Mouse (Mus musculus): Measurements from ENCODE around the gene Sertad4.

Gene Sertad4

GRCm38 (mm10) chr1:192851640-192852039, 3.9 kb downstream of the Sertad4 start:
- DNase-seq (ENCODE audit: low spot score), result no peak

GRCm38 (mm10) chr1:192851126-192851525, 4.4 kb downstream of the Sertad4 start:
- DNase-seq (ENCODE audit: low spot score), result no peak

- no peak for DNase-seq (ENCODE audit: low spot score)
These were observed 5.9 kb downstream of the Sertad4 start for GRCm38 (mm10) chr1:192849616-192850015.

GRCm38 (mm10) chr1:192847254-192847653, 8.3 kb downstream of the Sertad4 start:
- no peak for DNase-seq (ENCODE audit: low spot score)

GRCm38 (mm10) chr1:192841094-192841813, 14.3 kb downstream of the Sertad4 start:
- no peak for DNase-seq (ENCODE audit: low spot score)

GRCm38 (mm10) chr1:192840655-192841054, 14.9 kb downstream of the Sertad4 start:
- DNase-seq (ENCODE audit: low spot score), result no peak

GRCm38 (mm10) chr1:192835211-192835681, 20.3 kb downstream of the Sertad4 start:
- DNase-seq (ENCODE audit: low spot score), result no peak

- DNase-seq (ENCODE audit: low spot score), result no peak
These were observed 21.0 kb downstream of the Sertad4 start for GRCm38 (mm10) chr1:192834361-192835210.

GRCm38 (mm10) chr1:192833586-192833985, 22.0 kb downstream of the Sertad4 start:
- DNase-seq (ENCODE audit: low spot score), result no peak

GRCm38 (mm10) chr1:192833097-192833496, 22.5 kb downstream of the Sertad4 start:
- DNase-seq (ENCODE audit: low spot score), result no peak

- no peak for DNase-seq (ENCODE audit: low spot score)
These were observed 23.2 kb downstream of the Sertad4 start for GRCm38 (mm10) chr1:192832338-192832737.

GRCm38 (mm10) chr1:192830444-192830843, 25.1 kb downstream of the Sertad4 start:
- DNase-seq (ENCODE audit: low spot score), result no peak

GRCm38 (mm10) chr1:192828928-192829327, 26.6 kb downstream of the Sertad4 start:
- DNase-seq (ENCODE audit: low spot score), result no peak

- DNase-seq (ENCODE audit: low spot score), result no peak
These were observed 27.6 kb downstream of the Sertad4 start for GRCm38 (mm10) chr1:192827955-192828354.

GRCm38 (mm10) chr1:192825746-192826145, 29.8 kb downstream of the Sertad4 start:
- DNase-seq (ENCODE audit: low spot score), result no peak

- DNase-seq (ENCODE audit: low spot score), result no peak
These were observed 32.7 kb downstream of the Sertad4 start for GRCm38 (mm10) chr1:192822652-192823525.

- DNase-seq (ENCODE audit: low spot score), result no peak
These were observed 33.3 kb downstream of the Sertad4 start for GRCm38 (mm10) chr1:192822309-192822651.

- DNase-seq (ENCODE audit: low spot score), result no peak
These were observed 37.2 kb downstream of the Sertad4 start for GRCm38 (mm10) chr1:192818334-192818733.

GRCm38 (mm10) chr1:192815789-192816188, 39.8 kb downstream of the Sertad4 start:
- no peak for DNase-seq (ENCODE audit: low spot score)

- no peak for DNase-seq (ENCODE audit: low spot score)
These were observed 40.9 kb downstream of the Sertad4 start for GRCm38 (mm10) chr1:192814700-192815099.

GRCm38 (mm10) chr1:192812758-192813157, 42.8 kb downstream of the Sertad4 start:
- DNase-seq (ENCODE audit: low spot score), result no peak

- no peak for DNase-seq (ENCODE audit: low spot score)
These were observed 43.3 kb downstream of the Sertad4 start for GRCm38 (mm10) chr1:192812290-192812689.

All from urinary bladder, postnatal 10 days (tissue).